Mouse (Mus musculus) thymus, adult 2 months (tissue): ENCODE results near the gene Rnf19b. TPM values are rescaled to one million over a fixed set of nuclear protein-coding genes. Genes with fewer than 3 reads are reported as not detected.

Experiments
- DNase-seq: peaks from one replicate; pipeline ENCODE4 v3.0.0; 2021
- H3K27ac ChIP-seq: fragments of 200-500 bp; 2 replicates; pipeline ENCODE4 v1.5.1; 2012; ENCODE audit warnings: low read length, control low read depth; ENCODE audit not compliant: control insufficient read depth, insufficient read depth
- H3K27me3 ChIP-seq: fragments of 200-500 bp; 2 replicates; pipeline ENCODE4 v1.6.1; 2012; ENCODE audit warnings: mild to moderate bottlenecking, low read length, moderate library complexity, mixed read lengths; ENCODE audit not compliant: control insufficient read depth, insufficient read depth
- H3K36me3 ChIP-seq: fragments of 200-500 bp; 2 replicates; pipeline ENCODE4 v1.6.1; 2012; ENCODE audit warnings: mild to moderate bottlenecking, low read length, moderate library complexity; ENCODE audit not compliant: control insufficient read depth, insufficient read depth
- H3K4me1 ChIP-seq: fragments of 200-500 bp; replicated peaks from 2 replicates; pipeline ENCODE4 v1.6.1; 2012; ENCODE audit warnings: low read length; ENCODE audit not compliant: control insufficient read depth, insufficient read depth
- H3K4me3 ChIP-seq: fragments of 200-500 bp; 2 replicates; pipeline ENCODE4 v1.5.1; 2012; ENCODE audit warnings: mild to moderate bottlenecking, low read length, control low read depth, moderate library complexity; ENCODE audit not compliant: control insufficient read depth, insufficient read depth
- CTCF ChIP-seq: fragments of 200-500 bp; IDR thresholded peaks from 2 replicates; pipeline ENCODE4 v1.5.1; 2012; ENCODE audit warnings: mild to moderate bottlenecking, control low read depth, low read length, moderate library complexity, borderline replicate concordance; ENCODE audit not compliant: control insufficient read depth, poor library complexity, insufficient read depth; ENCODE audit errors: extremely low read depth
- POLR2A ChIP-seq: fragments of 200-500 bp; IDR thresholded peaks from 2 replicates; pipeline ENCODE4 v1.6.1; 2012; ENCODE audit warnings: mild to moderate bottlenecking, low read length, control low read depth, moderate library complexity; ENCODE audit not compliant: control insufficient read depth, poor library complexity, insufficient read depth; ENCODE audit errors: extremely low read depth
- WGBS: fragments of 180-500 bp; shearing (Covaris S2); methylation state at CpG from one replicate; pipeline ENCODE4 v1.1.7; 2018; 5-methylcytosine and 5-hydroxymethylcytosine counted together
- polyA plus RNA-seq: library from polyadenylated mRNA; depleted of rRNA; stranded (reverse); fragments of >200 nt; gene quantifications from 2 replicates; pipeline ENCODE4 v1.2.3, GENCODE M21; 2012

The Rnf19b gene
- polyA plus RNA-seq, 1 experiment = 74.1 TPM

- 89% methylated on average over 4 of the region's 4 CpGs for WGBS
- no peak for DNase-seq
- peaks cover 10% of the 10 kb centered on the region for H3K27me3 ChIP-seq
- no peak overlapping the region for H3K27ac ChIP-seq
- no peaks in the 10 kb centered on the region for H3K36me3 ChIP-seq
- TF ChIP-seq POLR2A = no peak
- no peak for TF ChIP-seq CTCF
- H3K4me1 ChIP-seq = peaks cover 5% of the 10 kb centered on the region
- no peak overlapping the region for H3K4me3 ChIP-seq
Measured at GRCm38 (mm10) chr4:129050365-129050764, 7.7 kb upstream of the Rnf19b start.

- Histone ChIP-seq H3K36me3 (no peaks in the 10 kb centered on the region), H3K27ac (no peak overlapping the region), H3K27me3 (peaks cover 10% of the 10 kb centered on the region), H3K4me3 (no peak overlapping the region), H3K4me1 (peaks cover 5% of the 10 kb centered on the region)
- TF ChIP-seq POLR2A (no peak), CTCF (no peak)
- WGBS = 90% methylated on average over 6 of the region's 6 CpGs
- DNase-seq = no peak
Measured at GRCm38 (mm10) chr4:129050901-129051417, 7.1 kb upstream of the Rnf19b start.

DNA sequence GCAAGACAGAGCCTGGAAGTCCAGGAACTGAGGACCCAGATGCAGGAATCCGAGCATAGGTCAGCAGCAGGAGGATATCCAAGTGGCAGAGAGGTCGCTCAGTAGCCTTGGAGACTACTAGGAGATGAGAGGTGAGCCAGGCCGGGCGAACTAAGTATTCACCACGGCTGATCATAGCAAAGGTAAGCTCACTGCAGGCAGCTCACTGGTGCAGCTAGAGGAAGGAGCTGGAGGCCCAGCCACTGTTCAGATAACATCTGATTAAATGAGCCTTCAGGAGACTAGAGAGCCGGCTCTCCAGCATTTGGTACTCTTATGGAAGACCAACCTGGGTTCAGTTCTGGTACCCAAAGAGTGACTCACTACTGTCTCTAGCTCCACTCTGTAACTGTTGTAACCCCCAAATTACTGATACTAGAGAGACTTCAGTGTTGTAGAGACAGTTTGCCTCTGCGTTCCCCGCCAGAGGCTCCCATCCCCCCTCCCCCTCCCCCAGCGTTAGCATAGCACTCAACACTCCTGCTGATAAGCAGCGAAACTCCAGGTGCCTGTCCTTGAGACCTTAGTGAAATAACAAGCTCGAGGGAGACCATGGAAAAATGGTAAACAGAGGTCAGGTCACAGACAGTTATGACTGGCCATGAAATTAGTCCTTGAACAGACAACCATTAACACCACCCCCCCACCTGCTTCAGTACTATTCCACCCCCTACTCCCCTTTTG, 6.4 kb upstream of the Rnf19b start:
- Histone ChIP-seq H3K27ac (no peak overlapping the region), H3K4me1 (peaks cover 5% of the 10 kb centered on the region), H3K4me3 (no peak overlapping the region), H3K36me3 (no peaks in the 10 kb centered on the region), H3K27me3 (peaks cover 10% of the 10 kb centered on the region)
- no peak for TF ChIP-seq CTCF
- no peak for TF ChIP-seq POLR2A
- DNase-seq = no peak
- 85% methylated on average over 11 of the region's 11 CpGs for WGBS

- TF ChIP-seq CTCF = no peak
- TF ChIP-seq POLR2A = no peak
- Histone ChIP-seq H3K4me1 (peaks cover 7% of the 10 kb centered on the region; the same call in 1 of the 2 replicates), H3K27ac (no peak overlapping the region), H3K36me3 (no peaks in the 10 kb centered on the region), H3K27me3 (no peaks in the 10 kb centered on the region; the same call in 1 of the 2 replicates), H3K4me3 (no peak overlapping the region)
- DNase-seq = no peak
- 97% methylated on average over 12 of the region's 12 CpGs for WGBS
Measured at GRCm38 (mm10) chr4:129054757-129055156, 3.3 kb upstream of the Rnf19b start.

DNA sequence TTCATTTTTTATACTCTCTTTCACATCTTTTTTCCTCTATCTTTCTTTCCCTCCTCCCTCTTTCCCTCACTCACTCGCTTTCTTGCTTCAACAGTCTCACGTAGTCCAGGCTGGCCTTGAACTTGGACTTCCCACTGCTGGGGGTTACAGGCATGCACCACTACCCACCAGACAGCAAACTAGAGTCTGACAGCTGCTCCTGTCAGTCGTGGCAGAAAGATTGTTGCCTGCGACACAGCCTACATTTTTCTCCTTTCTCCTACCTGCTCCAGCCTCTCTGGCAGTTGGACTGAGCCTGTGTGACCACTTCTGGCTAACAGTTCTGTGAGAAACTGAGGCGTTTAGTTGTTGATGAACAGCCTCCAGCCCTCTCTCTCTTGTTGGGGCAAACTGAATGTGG, 2.5 kb upstream of the Rnf19b start:
- WGBS = 90% methylated on average over 5 of the region's 5 CpGs
- H3K36me3 ChIP-seq = no peaks in the 10 kb centered on the region
- DNase-seq = no peak
- no peak overlapping the region for H3K4me3 ChIP-seq
- TF ChIP-seq POLR2A (no peak), CTCF (no peak)
- no peaks in the 10 kb centered on the region; the same call in 1 of the 2 replicates for H3K27me3 ChIP-seq
- H3K4me1 ChIP-seq = peaks cover 7% of the 10 kb centered on the region; the same call in 1 of the 2 replicates
- H3K27ac ChIP-seq = no peak overlapping the region

DNA sequence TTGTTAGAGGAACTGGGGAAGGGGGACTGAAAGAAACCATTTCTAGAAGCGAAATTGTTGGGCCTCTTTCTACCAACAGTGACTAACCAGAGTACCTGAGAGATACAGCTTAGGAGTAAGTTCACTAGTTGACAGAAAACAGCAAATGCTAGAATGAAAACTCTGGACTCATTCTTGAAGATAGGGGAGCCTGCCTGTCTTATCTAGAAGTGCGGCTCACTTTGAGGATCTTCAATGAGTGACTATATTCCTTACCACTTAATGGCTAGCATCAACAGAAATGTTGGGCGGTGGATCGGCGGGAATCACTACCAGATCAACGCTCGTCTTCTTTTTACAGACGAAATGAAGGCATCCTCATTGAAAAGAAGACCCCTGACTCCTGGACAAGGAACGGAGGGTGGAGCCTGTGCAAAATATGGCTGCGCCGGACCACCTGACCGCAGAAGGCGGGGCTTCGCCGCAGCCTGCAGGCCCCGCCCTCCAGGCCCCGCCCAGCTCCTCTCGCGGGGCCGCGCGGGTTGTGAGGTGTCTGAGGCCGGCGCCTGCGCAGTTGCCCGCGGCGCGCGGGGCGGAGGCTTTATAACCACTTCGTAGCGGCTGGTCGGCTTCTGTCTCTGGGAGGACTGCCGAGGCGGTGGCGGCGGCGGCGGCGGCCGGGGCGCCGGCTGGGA, 401 bp upstream of the Rnf19b start:
- WGBS = 6% methylated on average over 44 of the region's 44 CpGs

More for the DNA sequence above, 401 bp upstream of the Rnf19b start:
- Histone ChIP-seq H3K4me3 (peak overlapping the region; percentile 79), H3K36me3 (no peaks in the 10 kb centered on the region), H3K4me1 (peaks cover 7% of the 10 kb centered on the region; the same call in 1 of the 2 replicates), H3K27me3 (no peaks in the 10 kb centered on the region), H3K27ac (no peak overlapping the region)
- TF ChIP-seq POLR2A (peak; percentile 97), CTCF (peak; percentile 73; the same call in 1 of the 2 replicates)
- DNase-seq = peak; percentile 94
